Mouse (Mus musculus) brain, embryonic 14.5 days (tissue): ENCODE data around the gene Med9.
"Not testable (repeated sequence)": the region's sequence is repeated elsewhere in the genome, so short reads cannot be mapped to it uniquely, and the experiment has no call there.

Source experiments
- CTCF ChIP-seq: fragments of 200-500 bp; IDR thresholded peaks from 2 replicates; pipeline ENCODE4 v1.5.1; 2012; ENCODE audit warnings: inconsistent platforms, mild to moderate bottlenecking, moderate library complexity, borderline replicate concordance; ENCODE audit not compliant: insufficient read depth, insufficient read length; ENCODE audit errors: extremely low read depth
- POLR2A ChIP-seq: fragments of 200-500 bp; IDR thresholded peaks from 2 replicates; pipeline ENCODE4 v1.6.1; 2012; ENCODE audit warnings: mild to moderate bottlenecking, inconsistent platforms, borderline replicate concordance; ENCODE audit not compliant: poor library complexity, insufficient read depth, insufficient read length, severe bottlenecking; ENCODE audit errors: extremely low read depth

DNA sequence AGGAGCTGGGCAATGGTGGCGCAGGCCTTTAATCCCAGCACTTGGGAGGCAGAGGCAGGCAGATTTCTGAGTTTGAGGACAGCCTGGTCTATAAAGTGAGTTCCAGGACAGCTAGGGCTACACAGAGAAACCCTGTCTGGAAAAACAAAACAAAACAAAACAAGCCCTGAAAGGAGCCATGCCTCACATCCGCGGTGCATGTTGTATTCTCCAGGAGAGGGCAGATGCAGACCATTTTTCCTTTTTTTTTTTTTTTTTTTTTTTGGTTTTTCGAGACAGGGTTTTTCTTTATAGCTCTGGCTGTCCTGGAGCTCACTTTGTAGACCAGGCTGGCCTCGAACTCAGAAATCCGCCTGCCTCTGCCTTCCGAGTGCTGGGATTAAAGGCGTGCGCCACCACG is 3.2 kb upstream of the Med9 start:
- TF ChIP-seq POLR2A, CTCF: not testable (repeated sequence)
